Mouse (Mus musculus) heart, adult 2 months (tissue): ENCODE results near the gene Serinc3.

Experiments
- CTCF ChIP-seq: fragments of 200-600 bp; IDR thresholded peaks from 2 replicates; pipeline ENCODE4 v1.8.1; 2022; ENCODE audit warnings: antibody characterized with exemption, mild to moderate bottlenecking, moderate library complexity
- EP300 ChIP-seq: fragments of 200-500 bp; IDR thresholded peaks from 2 replicates; pipeline ENCODE4 v1.6.1; 2011; ENCODE audit warnings: low read depth, low read length, control low read depth; ENCODE audit not compliant: insufficient read depth

DNA sequence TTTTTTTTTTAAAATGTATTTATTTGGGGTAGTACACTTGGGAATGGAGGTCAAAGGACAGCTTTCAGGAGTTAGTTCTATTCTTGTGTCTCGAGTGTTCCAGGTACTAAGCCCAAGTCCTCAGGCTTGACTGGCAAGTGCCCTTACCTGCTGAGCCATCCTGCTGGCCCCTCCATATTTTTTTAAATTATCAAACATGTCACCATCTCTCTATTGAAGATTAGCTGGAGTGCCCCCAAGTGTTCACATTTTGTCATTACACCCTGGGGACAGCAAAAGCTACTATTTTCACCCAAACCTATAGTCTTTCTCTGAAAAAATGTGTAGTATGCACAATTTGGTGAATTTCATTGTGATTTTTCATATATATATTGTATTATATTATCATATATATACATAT, 52.8 kb downstream of the Serinc3 start:
- TF ChIP-seq CTCF (peak; percentile 77), EP300 (no peak)
